Mouse (Mus musculus) ES-E14 (cell line): ENCODE measurements at regions not wholly inside any gene's neighbourhood (a gene's known extent, or its start where the extent isn't known, plus 50 kb on each side); places are given as distances from the start of the nearest gene placed in this dataset.

ENCODE experiments used
- MAFK ChIP-seq: IDR thresholded peaks from 2 replicates; pipeline ENCODE4 v1.6.1; 2014; ENCODE audit warnings: mild to moderate bottlenecking, low read depth, low read length, inconsistent platforms; ENCODE audit not compliant: insufficient read depth
- ZNF384 ChIP-seq: IDR thresholded peaks from 2 replicates; pipeline ENCODE4 v1.6.1; 2012; ENCODE audit warnings: low read depth, low read length, inconsistent platforms

DNA sequence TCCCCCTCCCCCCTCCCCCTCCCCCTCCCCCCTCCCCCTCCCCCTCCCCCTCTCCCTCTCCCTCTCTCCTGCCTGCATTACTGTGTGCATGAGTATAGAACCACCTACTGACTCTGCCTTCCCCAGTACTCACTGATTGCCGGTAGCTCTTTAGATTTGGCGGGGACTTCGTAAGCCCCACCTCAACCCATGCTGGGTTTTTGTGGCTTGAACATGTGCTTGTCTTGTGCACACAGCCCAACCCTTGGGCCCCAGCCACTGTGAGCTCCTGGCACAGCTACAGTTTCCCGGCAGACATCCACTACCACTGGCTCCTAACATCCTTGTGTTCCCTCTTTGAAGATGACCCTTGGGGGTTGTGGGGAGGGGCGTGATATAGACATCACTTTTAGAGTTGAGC is 87.4 kb upstream of the Cdh4 start:
- TF ChIP-seq MAFK (no peak), ZNF384 (no peak)
